Mouse (Mus musculus): ENCODE data around the gene Iqcf5. TPM values are rescaled to one million over a fixed set of nuclear protein-coding genes. Genes with fewer than 3 reads are reported as not detected.

The Iqcf5 gene
- polyA plus RNA-seq (2012; rRNA removed), result not detected in 2 replicates

GRCm38 (mm10) chr9:106514273-106514672 lies at the start of gene Iqcf5:
TSS of gene Iqcf5 (plus strand) at chr9:106514573.

GRCm38 (mm10) chr9:106465571-106466200 lies 48.7 kb upstream of the Iqcf5 start, which contains the start of gene Gpr62:
TSS of gene Gpr62 (minus strand) at chr9:106465938.

GRCm38 (mm10) chr9:106475663-106476001 lies 38.7 kb upstream of the Iqcf5 start, which contains the start of gene Rrp9:
TSS of gene Rrp9 (plus strand) at chr9:106475963.

GRCm38 (mm10) chr9:106476924-106477484 lies 37.4 kb upstream of the Iqcf5 start, which contains the start of gene Parp3:
TSS of gene Parp3 (minus strand) at chr9:106476949.

GRCm38 (mm10) chr9:106499667-106500066 lies 14.7 kb upstream of the Iqcf5 start, which contains the start of gene Iqcf1:
TSS of gene Iqcf1 (plus strand) at chr9:106499967.

GRCm38 (mm10) chr9:106561531-106561930 lies 47.2 kb downstream of the Iqcf5 start, which contains the start of gene Iqcf3:
TSS of gene Iqcf3 (minus strand) at chr9:106561631.

Other genes starting within 250 kb of the Iqcf5 start
- 15.8 and 20.8 TPM in 2 replicates for gene Poc1a, start 233.5 kb upstream of the Iqcf5 start, polyA plus RNA-seq (2012; rRNA removed)
- gene Dusp7, start 145.9 kb upstream of the Iqcf5 start, polyA plus RNA-seq (2012; rRNA removed), result 97.9 and 108 TPM in 2 replicates
- 538 and 675 TPM in 2 replicates for gene Rpl29, start 85.1 kb upstream of the Iqcf5 start, polyA plus RNA-seq (2012; rRNA removed)
- 12.2 and 14.4 TPM in 2 replicates for gene Acy1, start 76.3 kb upstream of the Iqcf5 start, polyA plus RNA-seq (2012; rRNA removed)
- 82.2 and 85.2 TPM in 2 replicates for gene Abhd14b, start 67.1 kb upstream of the Iqcf5 start, polyA plus RNA-seq (2012; rRNA removed)
- 51.4 and 72.2 TPM in 2 replicates for gene Abhd14a, start 66.9 kb upstream of the Iqcf5 start, polyA plus RNA-seq (2012; rRNA removed)
- 111 and 115 TPM in 2 replicates for gene Pcbp4, start 61.3 kb upstream of the Iqcf5 start, polyA plus RNA-seq (2012; rRNA removed)
- gene Gpr62, start 48.6 kb upstream of the Iqcf5 start, polyA plus RNA-seq (2012; rRNA removed), result 0.51 and 1.4 TPM in 2 replicates
- gene Rrp9, start 38.6 kb upstream of the Iqcf5 start, polyA plus RNA-seq (2012; rRNA removed), result 53.8 and 62.4 TPM in 2 replicates
- 47.6 and 53.3 TPM in 2 replicates for gene Parp3, start 37.6 kb upstream of the Iqcf5 start, polyA plus RNA-seq (2012; rRNA removed)
- gene Iqcf1, start 14.6 kb upstream of the Iqcf5 start, polyA plus RNA-seq (2012; rRNA removed), result 0.41 TPM in 1 of 2 replicates, not detected in the other
- not detected in 2 replicates for gene Iqcf3, start 47.1 kb downstream of the Iqcf5 start, polyA plus RNA-seq (2012; rRNA removed)
- gene Iqcf4, start 56.4 kb downstream of the Iqcf5 start, polyA plus RNA-seq (2012; rRNA removed), result not detected in 2 replicates
- gene Iqcf6, start 112.0 kb downstream of the Iqcf5 start, polyA plus RNA-seq (2012; rRNA removed), result not detected in 2 replicates
- 6.0 and 10.2 TPM in 2 replicates for gene Grm2, start 141.5 kb downstream of the Iqcf5 start, polyA plus RNA-seq (2012; rRNA removed)
- gene Tex264, start 171.4 kb downstream of the Iqcf5 start, polyA plus RNA-seq (2012; rRNA removed), result 138 and 143 TPM in 2 replicates

Data from ovary, adult 2 months (tissue).